Mouse (Mus musculus) MEL (cell line): ENCODE results near the gene Phf13.

ENCODE experiments used
- BHLHE40 ChIP-seq: IDR thresholded peaks from 2 replicates; pipeline ENCODE4 v1.6.1; 2012; ENCODE audit warnings: low read depth, mild to moderate bottlenecking, inconsistent platforms, low read length, improper control_type of control experiment, borderline replicate concordance
- CHD2 ChIP-seq: IDR thresholded peaks from 2 replicates; pipeline ENCODE4 v1.6.1; 2011; ENCODE audit warnings: low read length, improper control_type of control experiment
- CTCF ChIP-seq, 3 experiments: IDR thresholded peaks in 2 of 3; conservative IDR thresholded peaks in 1 of 3; 2 replicates each; pipeline ENCODE4 v1.5.1; 2011 to 2012; ENCODE audit warnings: low read length in 3 of 3, low read depth in 2 of 3, mild to moderate bottlenecking in 2 of 3, improper control_type of control experiment in 1 of 3, inconsistent platforms in 1 of 3, mixed read lengths in 1 of 3, moderate library complexity in 1 of 3; ENCODE audit not compliant: control insufficient read depth in 1 of 3, insufficient read depth in 1 of 3, poor library complexity in 1 of 3, severe bottlenecking in 1 of 3
- ELF1 ChIP-seq: IDR thresholded peaks from 2 replicates; pipeline ENCODE4 v1.6.1; 2014; ENCODE audit warnings: low read depth, mild to moderate bottlenecking, inconsistent platforms, low read length, improper control_type of control experiment, moderate library complexity
- EP300 ChIP-seq, 2 experiments: IDR thresholded peaks; 2 replicates each; pipeline ENCODE4 v1.6.1; 2011; ENCODE audit warnings: improper control_type of control experiment in 2 of 2, low read length in 2 of 2, low read depth in 1 of 2, mild to moderate bottlenecking in 1 of 2
- GATA1 ChIP-seq: IDR thresholded peaks from 2 replicates; pipeline ENCODE4 v1.6.1; 2011; ENCODE audit warnings: low read depth, low read length, improper control_type of control experiment
- HCFC1 ChIP-seq: IDR thresholded peaks from 2 replicates; pipeline ENCODE4 v1.6.1; 2012; ENCODE audit warnings: low read depth, mild to moderate bottlenecking, inconsistent platforms, low read length, improper control_type of control experiment, moderate library complexity
- KAT2A ChIP-seq: conservative IDR thresholded peaks from 2 replicates; pipeline ENCODE4 v1.6.1; 2012; ENCODE audit warnings: low read depth, low read length, improper control_type of control experiment, inconsistent platforms
- MYC ChIP-seq: IDR thresholded peaks from 2 replicates; pipeline ENCODE4 v1.6.1; 2011; ENCODE audit warnings: low read depth, mild to moderate bottlenecking, low read length, improper control_type of control experiment, moderate library complexity
- POLR2A ChIP-seq, 2 experiments: IDR thresholded peaks; 2 replicates each; pipeline ENCODE4 v1.6.1; 2011 to 2012; ENCODE audit warnings: low read length in 2 of 2, mild to moderate bottlenecking in 2 of 2, control low read depth in 1 of 2, improper control_type of control experiment in 1 of 2, low read depth in 1 of 2, moderate library complexity in 1 of 2; ENCODE audit not compliant: control insufficient read depth in 1 of 2, insufficient read depth in 1 of 2, poor library complexity in 1 of 2
- RCOR1 ChIP-seq: IDR thresholded peaks from 2 replicates; pipeline ENCODE4 v1.6.1; 2012; ENCODE audit warnings: low read depth, mild to moderate bottlenecking, inconsistent platforms, low read length, improper control_type of control experiment
- SIN3A ChIP-seq: IDR thresholded peaks from 2 replicates; pipeline ENCODE4 v1.6.1; 2012; ENCODE audit warnings: low read length, improper control_type of control experiment, inconsistent platforms
- TBP ChIP-seq: IDR thresholded peaks from 2 replicates; pipeline ENCODE4 v1.8.0; 2011; ENCODE audit warnings: low read depth, low read length, improper control_type of control experiment
- ZKSCAN1 ChIP-seq: IDR thresholded peaks from 2 replicates; pipeline ENCODE4 v1.6.1; 2012; ENCODE audit warnings: low read depth, mild to moderate bottlenecking, inconsistent platforms, low read length, improper control_type of control experiment, moderate library complexity

DNA sequence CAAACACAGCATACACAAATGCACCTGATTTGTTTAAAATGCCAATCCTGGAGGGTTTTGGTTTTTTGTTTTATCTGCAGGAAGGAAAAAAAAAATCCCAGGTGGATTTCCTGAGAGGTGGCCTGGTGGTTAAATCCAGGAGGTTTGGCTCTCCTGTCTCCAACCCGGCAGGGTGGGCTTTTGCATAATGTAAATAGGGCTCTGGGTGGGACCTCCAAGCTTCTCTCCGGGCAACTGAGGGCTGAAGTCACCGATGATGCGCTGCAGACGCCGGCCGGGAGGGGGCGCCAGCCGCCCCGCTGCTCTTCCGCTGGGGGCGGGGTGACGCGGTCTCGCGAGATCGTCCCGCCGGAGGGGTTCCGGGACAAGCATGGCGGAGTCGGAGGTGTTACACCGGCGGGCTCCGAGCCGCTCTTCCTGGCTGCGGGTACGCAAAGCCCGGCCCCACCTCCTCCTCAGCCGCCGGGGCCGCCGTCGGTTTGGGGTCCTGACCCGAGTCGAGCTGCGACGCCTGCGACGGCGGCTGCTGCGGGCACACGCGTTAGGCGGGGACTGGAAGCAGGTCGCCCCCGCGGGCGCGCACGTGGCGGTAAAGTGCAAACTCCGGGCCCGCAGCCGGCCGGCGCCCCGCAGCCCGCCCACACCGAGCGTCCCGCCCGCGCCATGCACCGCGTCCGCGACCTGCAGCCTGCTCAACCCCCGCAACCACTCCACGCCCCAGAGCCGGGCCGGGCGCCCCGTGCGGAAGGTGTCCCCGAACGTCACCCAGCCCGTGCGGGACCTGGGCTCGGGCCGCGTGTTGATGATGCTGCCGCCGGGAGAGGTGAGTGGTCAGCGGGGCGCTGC is 43.1 kb upstream of the Phf13 start, which contains the start of gene Nol9:
- peak; percentile 98 for TF ChIP-seq CHD2
- no peak for TF ChIP-seq ZKSCAN1
- peak; percentile 77 to 99 (median 94) for TF ChIP-seq CTCF (IDR thresholded peaks at IDR 0.05 in 2 of 3, conservative IDR thresholded peaks at IDR 0.05 in 1 of 3; ENCODE audit: control insufficient read depth in 1 of 3, insufficient read depth in 1 of 3, low read depth in 2 of 3, low read length in 3 of 3, poor library complexity in 1 of 3, severe bottlenecking in 1 of 3)
- no peak; the same call in 1 of the 2 replicates for TF ChIP-seq KAT2A
- peak; percentile 81; the same call in 1 of the 2 replicates for TF ChIP-seq MYC
- 0 out of 2 replicates have a peak, but pooled peaks have one; percentile 41 for TF ChIP-seq BHLHE40
- TF ChIP-seq RCOR1: no peak
- peak; percentile 88 to 93 for TF ChIP-seq POLR2A (IDR thresholded peaks at IDR 0.05; ENCODE audit: control insufficient read depth in 1 of 2, insufficient read depth in 1 of 2, low read depth in 1 of 2, low read length in 2 of 2, poor library complexity in 1 of 2)
- no peak for TF ChIP-seq EP300 (IDR thresholded peaks at IDR 0.05; ENCODE audit: low read depth in 1 of 2, low read length in 2 of 2)
- peak; percentile 94 for TF ChIP-seq ELF1
- TF ChIP-seq GATA1: no peak
- peak; percentile 83 for TF ChIP-seq SIN3A
- TF ChIP-seq HCFC1: peak; percentile 92
- TF ChIP-seq TBP: peak; percentile 83
